Mouse (Mus musculus): ENCODE measurements at regions not wholly inside any gene's neighbourhood (a gene's known extent, or its start where the extent isn't known, plus 50 kb on each side); places are given as distances from the start of the nearest gene placed in this dataset.

DNA sequence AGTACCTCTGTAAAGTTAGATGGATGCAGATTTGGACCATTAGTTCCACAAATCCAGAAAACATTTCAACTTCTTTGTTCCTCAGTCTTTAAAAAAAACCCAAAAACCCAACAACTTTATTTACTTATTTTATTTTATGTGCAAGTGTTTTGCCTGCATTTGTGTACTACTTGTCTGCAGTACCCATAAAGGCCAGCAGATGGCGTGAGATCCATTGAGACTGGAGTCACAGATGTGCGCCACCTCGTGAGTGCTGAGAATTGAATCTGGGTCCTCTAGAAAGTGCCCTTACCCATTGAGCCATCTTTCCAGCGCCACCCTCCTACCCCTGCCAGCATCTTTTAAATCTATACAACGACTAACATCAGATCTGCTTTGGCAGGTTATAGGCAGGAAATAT, 53.0 kb downstream of the Gm12689 start:
- Histone ChIP-seq H3K4me2 (no peak overlapping the region), H3K27me3 (replicated peaks) (no peaks in the 10 kb centered on the region), H3K27ac (no peak overlapping the region), H3K36me3 (no peaks in the 10 kb centered on the region), H3K9ac (no peak overlapping the region), H3K9me3 (no peaks in the 10 kb centered on the region), H3K4me1 (no peaks in the 10 kb centered on the region), H3K4me3 (replicated peaks) (no peak overlapping the region)
- no peak for ATAC-seq (ENCODE audit: insufficient read depth, low FRiP score, low read depth)
- 66% methylated on average over 5 of the region's 5 CpGs for WGBS

DNA sequence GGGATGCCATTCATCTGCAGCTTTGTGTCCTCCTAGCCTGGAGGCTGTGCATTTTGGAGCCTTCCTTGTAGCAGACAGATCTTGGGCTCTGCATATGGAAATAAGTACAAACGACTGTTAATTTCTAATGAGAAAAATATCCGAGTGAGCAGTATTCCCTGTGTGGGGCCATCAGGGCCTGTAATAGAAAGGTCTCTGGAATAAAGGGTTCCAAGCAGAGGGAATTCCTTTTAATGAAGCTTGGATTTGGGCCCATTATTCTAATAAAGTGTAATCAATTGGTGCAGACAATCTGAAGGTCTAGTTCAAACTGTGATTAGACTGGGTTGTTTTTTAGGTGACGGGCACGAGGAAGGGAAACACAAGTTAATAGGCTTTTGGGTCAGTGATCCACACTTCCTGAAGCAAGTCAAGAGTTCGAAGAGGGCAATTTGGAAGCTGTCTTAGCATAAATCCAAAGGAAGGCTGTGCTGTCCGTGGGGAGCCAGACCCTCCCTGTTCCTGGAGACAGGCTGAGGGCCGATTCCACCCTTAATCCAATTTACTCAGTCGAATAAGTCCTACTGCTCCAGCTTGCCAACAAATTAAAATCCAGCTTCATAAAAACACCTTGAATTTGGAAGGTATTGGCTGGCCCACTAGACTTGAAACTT, 57.5 kb downstream of the Gm12689 start:
- Histone ChIP-seq H3K4me3 (replicated peaks) (no peak overlapping the region), H3K9ac (no peak overlapping the region), H3K4me2 (no peak overlapping the region), H3K36me3 (no peaks in the 10 kb centered on the region), H3K4me1 (no peaks in the 10 kb centered on the region), H3K27me3 (replicated peaks) (no peaks in the 10 kb centered on the region), H3K27ac (no peak overlapping the region), H3K9me3 (no peaks in the 10 kb centered on the region)
- ATAC-seq (ENCODE audit: insufficient read depth, low FRiP score, low read depth): no peak
- WGBS: 59% methylated on average over 8 of the region's 8 CpGs

DNA sequence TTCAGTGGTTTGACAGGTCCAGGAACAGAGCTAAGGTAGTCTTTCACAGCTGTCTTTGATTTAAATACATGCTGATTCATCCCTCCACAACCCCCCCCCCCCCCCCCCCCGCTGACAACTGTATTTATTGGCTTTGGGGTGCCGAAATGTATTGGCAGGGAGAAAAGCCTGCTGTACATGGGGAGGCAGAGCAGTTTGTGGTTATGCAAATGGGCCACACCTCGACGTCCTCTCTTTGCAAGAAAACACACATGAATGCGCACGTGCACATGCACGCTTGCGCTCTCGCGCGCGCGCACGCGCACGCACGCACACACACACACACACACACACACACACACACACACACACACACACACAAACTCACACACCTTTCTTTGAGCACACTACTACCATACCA, 58.5 kb downstream of the Gm12689 start:
- WGBS: 80% methylated on average over 16 of the region's 17 CpGs
- no peak for ATAC-seq (ENCODE audit: insufficient read depth, low FRiP score, low read depth)
- no peak overlapping the region for H3K27ac ChIP-seq
- no peaks in the 10 kb centered on the region for H3K9me3 ChIP-seq
- peak overlapping the region; percentile 19; the same call in 1 of the 2 replicates for H3K4me2 ChIP-seq
- H3K27me3 ChIP-seq (replicated peaks): no peaks in the 10 kb centered on the region
- no peak overlapping the region for H3K4me3 ChIP-seq (replicated peaks)
- no peaks in the 10 kb centered on the region for H3K36me3 ChIP-seq
- H3K4me1 ChIP-seq: no peaks in the 10 kb centered on the region
- H3K9ac ChIP-seq: no peak overlapping the region

DNA sequence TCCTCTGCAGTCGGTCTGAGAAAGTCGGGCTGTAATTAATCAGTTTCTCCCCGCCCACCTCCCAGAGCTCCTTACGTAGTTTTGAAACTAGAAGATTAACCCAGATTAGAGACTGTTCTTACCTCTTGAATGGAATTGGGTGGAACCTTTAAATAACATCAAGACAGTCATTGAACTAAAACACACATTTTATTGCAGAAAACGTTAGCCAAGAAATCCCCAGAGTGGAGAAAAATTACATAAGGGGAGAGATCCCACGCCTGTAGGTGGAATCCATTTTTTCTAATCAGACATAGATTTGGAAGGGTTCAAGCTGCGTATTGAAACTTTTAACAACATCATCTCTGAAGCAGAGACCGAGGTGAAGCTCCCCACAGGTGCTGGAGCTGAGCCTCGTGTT, 59.1 kb downstream of the Gm12689 start:
- WGBS: 52% methylated on average over 9 of the region's 9 CpGs
- Histone ChIP-seq H3K9me3 (no peaks in the 10 kb centered on the region), H3K27ac (no peak overlapping the region), H3K9ac (no peak overlapping the region), H3K27me3 (replicated peaks) (no peaks in the 10 kb centered on the region), H3K4me1 (no peaks in the 10 kb centered on the region), H3K36me3 (no peaks in the 10 kb centered on the region), H3K4me2 (0 out of 2 replicates have a peak overlapping the region, but pooled peaks have one; percentile 19), H3K4me3 (replicated peaks) (no peak overlapping the region)
- no peak for ATAC-seq (ENCODE audit: insufficient read depth, low FRiP score, low read depth)

DNA sequence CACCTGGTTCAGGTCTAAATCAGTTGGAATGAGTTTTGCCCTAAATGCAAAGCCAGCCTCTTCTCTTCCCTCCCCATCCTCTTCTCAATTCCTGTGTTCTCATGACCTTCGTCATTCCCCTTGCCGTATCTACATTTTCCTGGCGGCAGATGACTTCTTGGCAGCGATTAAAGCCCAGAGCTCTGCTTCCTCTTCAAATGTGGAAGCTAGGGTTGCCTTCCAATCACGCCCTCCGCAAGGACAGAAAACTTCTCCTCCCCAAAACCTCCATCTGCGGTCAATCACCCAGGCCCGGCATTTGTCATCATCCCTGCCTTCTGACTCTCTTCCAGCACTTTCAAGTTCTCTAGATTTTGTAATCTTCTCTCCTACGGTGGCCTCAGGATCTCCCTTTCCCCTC, 72.3 kb downstream of the Gm12689 start:
- Histone ChIP-seq H3K9me3 (no peaks in the 10 kb centered on the region), H3K9ac (no peak overlapping the region), H3K4me2 (no peak overlapping the region), H3K27me3 (replicated peaks) (no peaks in the 10 kb centered on the region), H3K4me3 (replicated peaks) (no peak overlapping the region), H3K27ac (no peak overlapping the region), H3K36me3 (no peaks in the 10 kb centered on the region), H3K4me1 (no peaks in the 10 kb centered on the region)
- 75% methylated on average over 9 of the region's 9 CpGs for WGBS
- ATAC-seq (ENCODE audit: insufficient read depth, low FRiP score, low read depth): no peak

DNA sequence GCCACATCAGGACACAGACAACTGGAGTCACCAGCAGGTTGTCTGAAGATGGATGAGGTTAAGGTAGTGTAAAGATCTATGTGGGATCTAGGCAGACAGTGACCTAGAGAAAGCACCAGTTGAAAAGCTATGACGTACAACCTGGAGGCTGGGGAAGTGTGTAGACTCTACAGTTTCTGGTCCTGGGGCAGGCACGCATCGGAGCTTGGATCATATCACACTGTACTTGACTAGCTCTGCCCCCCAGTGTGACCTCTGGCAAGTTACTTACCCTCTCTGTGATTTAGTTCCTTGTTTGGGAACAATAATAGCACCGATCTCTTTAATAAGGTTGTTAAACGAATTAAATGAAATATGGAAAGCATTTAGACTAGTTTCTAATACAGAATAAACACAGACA, 75.5 kb downstream of the Gm12689 start:
- no peaks in the 10 kb centered on the region for H3K36me3 ChIP-seq
- no peaks in the 10 kb centered on the region for H3K27me3 ChIP-seq (replicated peaks)
- H3K4me1 ChIP-seq: no peaks in the 10 kb centered on the region
- H3K4me2 ChIP-seq: no peak overlapping the region
- H3K27ac ChIP-seq: no peak overlapping the region
- no peak overlapping the region for H3K9ac ChIP-seq
- 80% methylated on average over 5 of the region's 5 CpGs for WGBS
- H3K4me3 ChIP-seq (replicated peaks): no peak overlapping the region
- ATAC-seq (ENCODE audit: insufficient read depth, low FRiP score, low read depth): no peak
- H3K9me3 ChIP-seq: no peaks in the 10 kb centered on the region

DNA sequence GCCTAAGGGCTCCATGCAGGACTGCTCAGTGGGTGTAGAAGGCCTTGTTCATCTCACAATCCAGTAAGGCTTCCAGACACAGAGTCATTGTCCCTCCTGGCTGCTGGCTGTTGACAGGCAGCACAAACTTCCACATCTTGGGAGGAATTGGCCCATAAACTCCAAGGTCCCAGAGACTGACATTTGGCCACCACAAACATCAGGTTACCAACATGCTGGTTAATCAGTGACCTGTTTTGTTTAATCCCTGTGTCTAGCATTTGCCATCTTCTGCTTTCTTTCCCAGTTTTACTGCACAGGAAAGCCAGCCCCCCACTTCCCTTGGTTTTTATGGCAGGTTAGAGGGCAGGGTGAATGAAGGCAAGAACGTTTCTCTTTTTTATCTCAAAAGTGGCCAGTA, 80.5 kb downstream of the Gm12689 start:
- no peak overlapping the region for H3K27ac ChIP-seq
- H3K4me2 ChIP-seq: no peak overlapping the region
- H3K27me3 ChIP-seq (replicated peaks): no peaks in the 10 kb centered on the region
- H3K9me3 ChIP-seq: no peaks in the 10 kb centered on the region
- no peaks in the 10 kb centered on the region for H3K4me1 ChIP-seq
- 9% methylated on average over 1 of the region's 1 CpGs for WGBS
- no peak for ATAC-seq (ENCODE audit: insufficient read depth, low FRiP score, low read depth)
- H3K4me3 ChIP-seq (replicated peaks): no peak overlapping the region
- H3K9ac ChIP-seq: no peak overlapping the region
- H3K36me3 ChIP-seq: no peaks in the 10 kb centered on the region

DNA sequence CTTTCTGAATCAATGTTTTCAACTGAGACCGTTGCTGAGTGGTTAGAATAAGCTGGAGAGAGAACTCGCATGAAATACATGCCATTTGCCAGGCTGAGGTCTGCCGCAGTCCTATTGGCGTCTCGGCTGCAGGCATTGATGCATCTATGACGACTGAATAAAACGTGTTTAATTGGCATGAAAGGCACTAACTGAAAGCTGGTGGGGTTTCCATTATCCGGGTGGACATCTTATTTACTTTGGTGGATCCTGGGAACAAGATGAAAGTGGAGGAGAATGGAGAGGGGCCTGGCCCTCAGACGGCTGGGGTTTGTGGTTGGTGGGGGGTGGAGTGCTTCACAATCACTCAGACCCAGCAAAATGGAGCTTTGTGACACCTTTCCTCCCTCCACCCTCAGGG, 81.2 kb downstream of the Gm12689 start:
- Histone ChIP-seq H3K4me3 (replicated peaks) (no peak overlapping the region), H3K27ac (no peak overlapping the region), H3K4me2 (no peak overlapping the region), H3K27me3 (replicated peaks) (no peaks in the 10 kb centered on the region), H3K4me1 (no peaks in the 10 kb centered on the region), H3K9me3 (no peaks in the 10 kb centered on the region), H3K36me3 (no peaks in the 10 kb centered on the region), H3K9ac (no peak overlapping the region)
- 33% methylated on average over 9 of the region's 9 CpGs for WGBS
- no peak for ATAC-seq (ENCODE audit: insufficient read depth, low FRiP score, low read depth)

DNA sequence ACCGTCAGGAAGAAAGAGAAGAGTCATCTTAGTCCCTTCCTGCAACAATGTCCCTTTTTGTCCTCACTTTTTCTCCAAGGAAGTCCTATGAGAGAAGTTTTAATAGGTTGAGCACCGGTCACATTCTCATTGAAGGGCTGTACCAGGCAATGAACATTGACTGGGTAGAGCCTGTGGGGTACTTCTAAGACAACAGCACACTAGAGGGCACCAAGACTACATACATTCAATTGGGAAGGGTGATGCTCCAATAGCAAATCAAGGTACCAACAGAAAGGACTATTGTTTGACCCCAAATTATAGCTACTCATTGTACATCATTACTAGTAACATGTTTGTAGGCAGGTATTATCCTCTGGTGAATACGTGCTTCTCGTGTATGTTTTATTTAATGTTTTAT, 84.3 kb downstream of the Gm12689 start:
- ATAC-seq (ENCODE audit: insufficient read depth, low FRiP score, low read depth): no peak
- 84% methylated on average over 4 of the region's 4 CpGs for WGBS
- H3K4me2 ChIP-seq: no peak overlapping the region
- no peak overlapping the region for H3K4me3 ChIP-seq (replicated peaks)
- H3K9me3 ChIP-seq: no peaks in the 10 kb centered on the region
- no peak overlapping the region for H3K27ac ChIP-seq
- no peaks in the 10 kb centered on the region for H3K4me1 ChIP-seq
- H3K36me3 ChIP-seq: no peaks in the 10 kb centered on the region
- H3K27me3 ChIP-seq (replicated peaks): no peaks in the 10 kb centered on the region
- H3K9ac ChIP-seq: no peak overlapping the region

DNA sequence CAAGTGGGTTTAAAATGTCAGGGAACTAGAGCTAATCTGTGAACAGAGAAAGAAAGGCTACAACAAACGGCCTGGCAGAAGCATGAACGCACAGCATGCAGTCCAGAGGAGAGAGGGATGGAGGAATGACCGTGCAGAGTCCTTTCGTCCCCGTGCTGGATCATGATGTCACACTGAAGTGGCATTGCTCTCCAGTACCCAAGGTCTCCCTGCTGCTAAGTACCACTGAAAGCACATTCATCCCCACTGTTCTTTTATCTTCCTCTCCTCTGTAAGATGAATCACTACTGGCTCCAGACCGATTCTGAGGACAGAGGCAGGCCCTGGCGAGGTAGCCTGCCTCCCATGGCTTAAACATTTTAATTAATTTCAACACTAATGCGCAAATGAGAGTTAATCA, 89.7 kb downstream of the Gm12689 start:
- H3K36me3 ChIP-seq: no peaks in the 10 kb centered on the region
- no peaks in the 10 kb centered on the region for H3K27me3 ChIP-seq (replicated peaks)
- H3K9ac ChIP-seq: no peak overlapping the region
- 37% methylated on average over 8 of the region's 8 CpGs for WGBS
- no peak overlapping the region for H3K27ac ChIP-seq
- H3K9me3 ChIP-seq: no peaks in the 10 kb centered on the region
- H3K4me3 ChIP-seq (replicated peaks): no peak overlapping the region
- H3K4me1 ChIP-seq: no peaks in the 10 kb centered on the region
- no peak for ATAC-seq (ENCODE audit: insufficient read depth, low FRiP score, low read depth)
- H3K4me2 ChIP-seq: no peak overlapping the region

DNA sequence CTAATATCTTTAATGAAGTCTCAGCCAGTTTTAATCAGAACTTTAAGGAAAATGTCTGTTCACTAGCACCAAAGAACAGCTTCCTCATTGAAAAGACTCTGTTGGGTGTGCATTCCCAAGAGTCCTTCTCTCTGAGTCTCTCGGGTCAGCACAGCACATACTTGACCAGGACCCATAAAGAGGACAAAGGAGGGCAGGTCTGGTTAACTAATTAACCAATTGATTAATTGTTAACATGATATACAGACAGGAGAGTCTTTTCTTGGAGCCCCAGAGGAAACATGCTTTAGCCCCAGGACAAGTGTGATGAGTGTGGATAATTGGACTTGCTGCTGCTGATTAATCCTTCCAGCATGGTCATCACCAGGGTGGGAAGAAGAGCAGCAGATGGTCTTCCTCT, 93.7 kb downstream of the Gm12689 start:
- Histone ChIP-seq H3K4me1 (no peaks in the 10 kb centered on the region), H3K27ac (no peak overlapping the region), H3K27me3 (replicated peaks) (no peaks in the 10 kb centered on the region), H3K9me3 (no peaks in the 10 kb centered on the region), H3K4me3 (replicated peaks) (no peak overlapping the region), H3K9ac (no peak overlapping the region), H3K36me3 (no peaks in the 10 kb centered on the region), H3K4me2 (no peak overlapping the region)
- no peak for ATAC-seq (ENCODE audit: insufficient read depth, low FRiP score, low read depth)
- 45% methylated on average over 1 of the region's 1 CpGs for WGBS

DNA sequence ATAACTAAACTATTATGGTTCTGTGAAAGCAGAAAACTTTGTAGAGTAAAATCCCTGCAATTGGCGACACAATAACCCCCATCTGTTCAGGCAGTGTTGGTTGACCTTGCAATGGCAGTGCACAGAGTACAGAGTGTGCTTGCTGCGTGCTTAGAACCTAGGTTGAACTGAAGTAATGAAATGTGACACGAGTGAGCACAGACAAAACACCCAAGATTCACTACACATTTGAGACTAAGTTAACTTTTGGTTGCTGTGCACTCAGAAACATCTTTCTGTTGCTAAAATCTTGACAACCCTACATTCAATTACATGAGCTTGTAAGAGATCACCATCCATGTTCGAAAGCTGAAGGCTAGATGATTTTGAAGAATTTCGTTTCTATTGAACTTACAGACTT, 97.3 kb downstream of the Gm12689 start:
- Histone ChIP-seq H3K36me3 (no peaks in the 10 kb centered on the region), H3K9ac (no peak overlapping the region), H3K9me3 (no peaks in the 10 kb centered on the region), H3K27me3 (replicated peaks) (no peaks in the 10 kb centered on the region), H3K4me3 (replicated peaks) (no peak overlapping the region), H3K4me1 (no peaks in the 10 kb centered on the region), H3K27ac (no peak overlapping the region), H3K4me2 (no peak overlapping the region)
- ATAC-seq (ENCODE audit: insufficient read depth, low FRiP score, low read depth): no peak
- WGBS: 83% methylated on average over 5 of the region's 5 CpGs

DNA sequence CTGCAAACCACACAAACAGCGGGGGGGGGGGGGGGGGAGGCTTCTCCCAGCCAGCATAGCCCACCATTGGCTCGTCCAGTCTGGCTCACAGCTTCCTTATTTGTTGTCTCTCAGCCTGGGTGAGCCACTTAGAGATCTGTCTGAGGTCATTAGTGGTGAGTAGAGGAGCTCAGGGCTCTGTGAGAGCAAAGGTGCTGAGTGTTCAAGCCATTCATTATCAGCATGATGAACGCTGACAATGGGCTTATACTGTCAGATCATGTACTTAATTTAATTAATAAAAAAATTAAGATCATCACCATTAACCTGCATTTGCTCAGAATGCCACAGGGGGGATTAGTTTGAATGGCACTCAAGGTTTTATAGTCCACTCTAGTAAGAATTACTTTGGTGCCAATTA, 98.5 kb downstream of the Gm12689 start:
- Histone ChIP-seq H3K27me3 (replicated peaks) (no peaks in the 10 kb centered on the region), H3K4me2 (no peak overlapping the region), H3K27ac (no peak overlapping the region), H3K9me3 (no peaks in the 10 kb centered on the region), H3K9ac (no peak overlapping the region), H3K36me3 (no peaks in the 10 kb centered on the region), H3K4me1 (no peaks in the 10 kb centered on the region), H3K4me3 (replicated peaks) (no peak overlapping the region)
- WGBS: 72% methylated on average over 3 of the region's 3 CpGs
- no peak for ATAC-seq (ENCODE audit: insufficient read depth, low FRiP score, low read depth)
